Mouse (Mus musculus) embryonic facial prominence, embryonic 12.5 days (tissue): ENCODE measurements around the gene Rxra. TPM values are rescaled to one million over a fixed set of nuclear protein-coding genes. Genes with fewer than 3 reads are reported as not detected.

Experiments used
- ATAC-seq: fragments of 200-750 bp; cut with Nextera tagmentation; 2 replicates; pipeline ENCODE4 v1.8.0; 2017; ENCODE audit not compliant: insufficient number of reproducible peaks, insufficient read depth, low FRiP score, low TSS enrichment
- H3K27ac ChIP-seq: fragments of 300-500 bp; sonication (generic); 2 replicates; pipeline ENCODE4 v1.5.1; 2016; ENCODE audit warnings: mild to moderate bottlenecking
- H3K27me3 ChIP-seq: fragments of 300-500 bp; sonication (generic); 2 replicates; pipeline ENCODE4 v1.6.1; 2016; ENCODE audit warnings: mild to moderate bottlenecking, moderate library complexity
- H3K36me3 ChIP-seq: fragments of 300-500 bp; sonication (generic); 2 replicates; pipeline ENCODE4 v1.6.1; 2016; ENCODE audit warnings: mild to moderate bottlenecking
- H3K4me1 ChIP-seq: fragments of 300-500 bp; sonication (generic); 2 replicates; pipeline ENCODE4 v1.6.1; 2016
- H3K4me2 ChIP-seq: fragments of 300-500 bp; sonication (generic); replicated peaks from 2 replicates; pipeline ENCODE4 v1.6.1; 2016; ENCODE audit warnings: mild to moderate bottlenecking, moderate library complexity
- H3K4me3 ChIP-seq: fragments of 300-500 bp; sonication (generic); 2 replicates; pipeline ENCODE4 v1.5.1; 2016; ENCODE audit warnings: mild to moderate bottlenecking
- H3K9ac ChIP-seq: fragments of 300-500 bp; sonication (generic); 2 replicates; pipeline ENCODE4 v1.6.1; 2016; ENCODE audit warnings: mild to moderate bottlenecking, moderate library complexity
- H3K9me3 ChIP-seq: fragments of 300-500 bp; sonication (generic); 2 replicates; pipeline ENCODE4 v1.6.1; 2016; ENCODE audit warnings: mild to moderate bottlenecking, moderate library complexity
- WGBS: fragments of 180-500 bp; shearing (Covaris S2); methylation state at CpG from one replicate; pipeline ENCODE4 v1.1.7; 2016; 5-methylcytosine and 5-hydroxymethylcytosine counted together
- polyA plus RNA-seq: library from polyadenylated mRNA; unstranded; fragments of >200 nt; fragmentation: Nextera tagmentation; extraction: Ambion mirVana; gene quantifications from 2 replicates; pipeline ENCODE4 v1.2.1, GENCODE M21; 2016

The Rxra gene
- polyA plus RNA-seq, 1 experiment from 2014 or later = 15.9 TPM

GRCm38 (mm10) chr2:27704641-27705040, 28.4 kb downstream of the Rxra start:
- H3K4me2 ChIP-seq = no peak overlapping the region
- 84% methylated on average over 3 of the region's 3 CpGs for WGBS
- ATAC-seq = no peak
- H3K9ac ChIP-seq = no peak overlapping the region
- H3K27ac ChIP-seq = no peak overlapping the region
- no peaks in the 10 kb centered on the region; the same call in 1 of the 2 replicates for H3K36me3 ChIP-seq
- no peaks in the 10 kb centered on the region for H3K9me3 ChIP-seq
- no peak overlapping the region for H3K4me3 ChIP-seq
- peaks cover 42% of the 10 kb centered on the region for H3K4me1 ChIP-seq
- H3K27me3 ChIP-seq = no peaks in the 10 kb centered on the region

DNA sequence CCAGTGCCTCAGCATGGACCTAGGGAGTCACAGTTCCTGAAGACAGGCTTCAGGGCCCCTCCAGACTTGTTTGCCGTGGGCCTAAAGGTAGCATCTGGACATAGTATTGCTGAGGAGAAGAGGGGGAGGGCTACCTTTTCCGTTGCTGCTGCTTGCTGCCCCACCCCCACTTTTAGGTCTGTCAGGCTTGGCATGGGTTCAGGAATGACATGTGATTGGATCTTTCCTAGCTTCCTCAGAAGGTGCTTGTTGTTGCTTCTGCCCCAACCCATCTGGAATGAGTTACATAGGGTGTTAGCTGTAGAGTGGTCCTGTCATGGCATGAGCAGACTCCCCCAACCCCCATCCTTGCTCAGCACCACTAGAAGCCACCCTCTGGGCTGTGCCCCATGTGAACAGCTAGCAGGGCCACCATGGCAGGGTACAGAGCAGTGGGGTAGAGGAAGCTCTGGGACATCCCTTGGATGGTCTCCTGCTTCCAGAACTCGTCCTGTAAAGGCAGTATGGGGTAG, 34.7 kb downstream of the Rxra start:
- 0 out of 2 replicates have a peak, but pooled peaks have one; percentile 62 for ATAC-seq
- H3K27me3 ChIP-seq = no peaks in the 10 kb centered on the region
- H3K4me3 ChIP-seq = no peak overlapping the region
- peak overlapping the region; percentile 63 for H3K27ac ChIP-seq
- WGBS = 15% methylated on average over 3 of the region's 3 CpGs
- H3K9ac ChIP-seq = no peak overlapping the region
- H3K9me3 ChIP-seq = no peaks in the 10 kb centered on the region
- peak overlapping the region; percentile 4; the same call in 1 of the 2 replicates for H3K4me2 ChIP-seq
- no peaks in the 10 kb centered on the region; the same call in 1 of the 2 replicates for H3K36me3 ChIP-seq
- H3K4me1 ChIP-seq = peaks cover 43% of the 10 kb centered on the region

DNA sequence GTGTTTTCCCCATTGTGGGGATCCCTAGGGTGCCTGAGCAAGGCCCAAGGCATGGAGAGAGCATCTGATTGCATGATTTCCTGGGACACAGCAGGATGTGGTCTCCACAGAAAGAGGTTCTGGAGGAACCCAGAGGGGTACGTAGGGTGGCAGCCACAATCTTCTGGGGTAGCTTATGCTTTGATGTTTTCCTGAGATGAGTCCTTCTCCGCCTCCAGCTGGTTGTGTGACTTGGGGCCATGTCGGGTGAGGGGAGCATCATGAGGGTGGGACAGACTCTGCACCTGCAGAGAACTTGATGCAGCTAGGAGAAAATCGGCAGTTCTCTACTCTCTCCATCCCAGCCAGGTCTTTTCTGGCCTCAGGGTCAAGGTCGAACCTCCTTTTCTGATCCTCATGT, 36.4 kb downstream of the Rxra start:
- ATAC-seq = no peak
- H3K36me3 ChIP-seq = no peaks in the 10 kb centered on the region; the same call in 1 of the 2 replicates
- H3K9me3 ChIP-seq = no peaks in the 10 kb centered on the region
- H3K9ac ChIP-seq = no peak overlapping the region
- H3K4me3 ChIP-seq = no peak overlapping the region
- peaks cover 59% of the 10 kb centered on the region for H3K4me1 ChIP-seq
- no peak overlapping the region for H3K27ac ChIP-seq
- WGBS = 85% methylated on average over 5 of the region's 5 CpGs
- no peaks in the 10 kb centered on the region for H3K27me3 ChIP-seq
- no peak overlapping the region for H3K4me2 ChIP-seq

- 95% methylated on average over 3 of the region's 3 CpGs for WGBS
- Histone ChIP-seq H3K27ac (no peak overlapping the region), H3K36me3 (no peaks in the 10 kb centered on the region), H3K4me3 (no peak overlapping the region), H3K4me1 (peaks cover 66% of the 10 kb centered on the region), H3K27me3 (no peaks in the 10 kb centered on the region), H3K4me2 (no peak overlapping the region), H3K9ac (no peak overlapping the region), H3K9me3 (no peaks in the 10 kb centered on the region)
- ATAC-seq = no peak
Observed at GRCm38 (mm10) chr2:27713378-27713777, 37.1 kb downstream of the Rxra start.

- Histone ChIP-seq H3K4me3 (no peak overlapping the region), H3K4me1 (peaks cover 69% of the 10 kb centered on the region), H3K27ac (no peak overlapping the region), H3K9me3 (no peaks in the 10 kb centered on the region), H3K9ac (no peak overlapping the region), H3K4me2 (no peak overlapping the region), H3K27me3 (no peaks in the 10 kb centered on the region), H3K36me3 (no peaks in the 10 kb centered on the region)
- no peak for ATAC-seq
- 85% methylated on average over 5 of the region's 5 CpGs for WGBS
Observed at GRCm38 (mm10) chr2:27714131-27714530, 37.9 kb downstream of the Rxra start.

DNA sequence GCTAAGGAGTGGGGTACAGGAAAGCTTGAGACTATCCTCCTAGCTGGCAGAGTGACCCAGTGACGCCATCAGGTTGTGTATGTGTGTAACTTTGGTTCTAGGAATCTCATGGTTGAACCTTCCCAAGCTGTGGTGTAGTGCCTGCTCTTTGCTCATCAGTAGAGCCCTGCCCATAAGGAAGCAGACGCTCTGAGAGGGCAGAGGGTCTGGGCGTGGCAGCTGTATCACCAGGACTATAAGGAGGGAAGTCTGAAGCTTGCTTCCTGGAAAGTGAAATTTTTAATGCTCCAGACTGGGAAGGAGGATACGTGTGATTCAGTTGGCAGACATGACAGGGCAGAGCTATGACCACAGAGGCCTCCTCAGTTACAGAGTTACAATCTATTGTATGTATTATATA, 39.0 kb downstream of the Rxra start:
- Histone ChIP-seq H3K27me3 (no peaks in the 10 kb centered on the region), H3K9ac (no peak overlapping the region), H3K9me3 (no peaks in the 10 kb centered on the region), H3K4me1 (peaks cover 75% of the 10 kb centered on the region), H3K27ac (no peak overlapping the region; the same call in 1 of the 2 replicates), H3K4me2 (no peak overlapping the region), H3K4me3 (no peak overlapping the region), H3K36me3 (no peaks in the 10 kb centered on the region)
- 84% methylated on average over 4 of the region's 4 CpGs for WGBS
- ATAC-seq = no peak

DNA sequence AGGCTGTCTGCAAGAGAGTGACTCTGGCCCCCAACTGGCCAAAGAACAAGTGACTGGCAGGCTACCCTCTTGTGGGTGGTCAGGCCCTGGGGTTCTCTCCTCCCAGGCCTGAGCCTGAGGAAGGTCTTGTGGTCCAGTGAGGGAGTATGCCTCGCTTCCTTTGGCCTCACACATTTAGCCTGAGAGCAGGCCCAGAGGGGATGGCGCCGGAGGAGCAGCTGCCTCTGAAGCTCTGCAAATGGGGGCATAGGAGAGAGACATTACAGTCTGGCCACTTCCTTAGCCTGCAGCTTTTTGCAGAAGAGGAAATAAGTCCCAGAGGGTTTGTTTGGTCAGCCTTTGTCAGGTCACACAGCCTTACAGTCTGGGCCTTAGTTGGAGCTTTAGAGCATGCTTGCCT, 40.1 kb downstream of the Rxra start:
- Histone ChIP-seq H3K27me3 (no peaks in the 10 kb centered on the region), H3K36me3 (no peaks in the 10 kb centered on the region), H3K9me3 (no peaks in the 10 kb centered on the region), H3K4me3 (no peak overlapping the region), H3K4me2 (no peak overlapping the region), H3K27ac (no peak overlapping the region), H3K4me1 (peaks cover 63% of the 10 kb centered on the region), H3K9ac (no peak overlapping the region)
- WGBS = 70% methylated on average over 3 of the region's 3 CpGs
- ATAC-seq = no peak

DNA sequence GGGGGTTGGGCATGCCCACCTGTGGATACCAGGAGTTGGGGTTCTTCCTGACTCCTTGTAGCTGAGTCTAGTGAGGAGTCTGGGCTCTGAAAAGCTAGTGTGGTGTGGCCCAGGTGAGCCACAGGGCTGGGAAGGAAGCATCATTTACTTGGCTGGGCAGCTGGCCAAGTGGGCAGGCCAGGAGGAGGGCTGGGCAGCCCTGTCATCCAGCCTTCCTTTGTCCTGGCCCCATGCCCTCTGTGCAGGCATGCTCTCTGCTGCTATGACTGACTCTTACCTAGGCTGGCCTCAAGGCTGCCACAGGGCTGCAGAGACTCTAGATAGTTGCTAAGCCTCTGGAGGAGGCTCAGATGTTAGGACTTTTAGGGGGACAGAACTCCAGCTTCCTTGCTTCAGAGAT, 42.0 kb downstream of the Rxra start:
- H3K9ac ChIP-seq = no peak overlapping the region
- no peaks in the 10 kb centered on the region for H3K27me3 ChIP-seq
- no peak overlapping the region for H3K27ac ChIP-seq
- no peak overlapping the region for H3K4me3 ChIP-seq
- H3K4me1 ChIP-seq = peaks cover 52% of the 10 kb centered on the region
- no peak overlapping the region for H3K4me2 ChIP-seq
- no peaks in the 10 kb centered on the region for H3K36me3 ChIP-seq
- no peak for ATAC-seq
- no peaks in the 10 kb centered on the region for H3K9me3 ChIP-seq

DNA sequence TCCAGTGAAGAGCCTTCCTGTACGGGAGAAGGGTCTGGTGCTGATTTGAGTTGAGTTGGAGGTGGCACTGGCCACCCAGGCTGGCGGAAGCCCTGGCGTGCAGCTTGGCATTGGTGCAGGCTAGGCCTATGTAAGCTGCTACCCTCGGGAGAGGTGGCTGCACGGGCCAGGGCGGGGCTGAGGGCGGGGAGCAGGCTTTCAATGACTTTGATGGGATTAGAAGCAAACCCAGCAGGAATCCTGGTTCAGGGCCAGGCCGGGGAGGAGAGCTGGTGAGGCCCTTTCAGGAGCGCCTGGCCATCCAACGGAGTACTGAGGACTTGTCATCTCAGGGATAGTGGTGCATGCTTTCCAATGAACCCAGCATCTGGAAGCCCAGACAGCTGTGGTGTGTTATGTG, 43.4 kb downstream of the Rxra start:
- Histone ChIP-seq H3K27me3 (no peaks in the 10 kb centered on the region), H3K4me1 (peaks cover 52% of the 10 kb centered on the region)
- 35% methylated on average over 10 of the region's 10 CpGs for WGBS

DNA sequence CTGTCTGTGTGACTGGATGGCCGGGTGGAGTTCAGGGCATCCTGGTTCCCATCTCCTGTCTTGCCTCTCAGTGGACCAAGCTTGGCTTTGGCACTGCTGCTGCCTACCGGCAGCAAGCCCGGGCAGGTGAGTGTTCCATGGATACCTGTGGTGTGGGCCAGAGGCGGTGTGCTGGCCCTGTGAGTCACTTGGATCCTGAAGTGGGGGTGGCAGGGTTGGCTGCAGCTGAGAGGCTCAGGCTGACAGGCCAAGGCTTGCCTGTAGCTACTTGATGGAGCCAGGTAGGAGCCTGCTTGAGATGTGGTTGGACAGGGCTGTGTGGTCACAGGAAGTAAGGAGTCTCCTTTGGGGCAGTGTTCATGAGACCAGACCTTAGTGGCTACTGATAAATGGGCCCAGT, 45.4 kb downstream of the Rxra start:
- Histone ChIP-seq H3K9me3 (no peaks in the 10 kb centered on the region), H3K27ac (no peak overlapping the region), H3K4me2 (no peak overlapping the region), H3K36me3 (no peaks in the 10 kb centered on the region), H3K4me3 (no peak overlapping the region), H3K27me3 (no peaks in the 10 kb centered on the region), H3K4me1 (peaks cover 38% of the 10 kb centered on the region), H3K9ac (no peak overlapping the region)
- WGBS = 93% methylated on average over 4 of the region's 4 CpGs
- ATAC-seq = no peak

More for the DNA sequence above, 43.4 kb downstream of the Rxra start:
- Histone ChIP-seq H3K9ac (no peak overlapping the region), H3K9me3 (no peaks in the 10 kb centered on the region), H3K4me2 (no peak overlapping the region), H3K36me3 (no peaks in the 10 kb centered on the region), H3K4me3 (no peak overlapping the region), H3K27ac (no peak overlapping the region)
- no peak for ATAC-seq

DNA sequence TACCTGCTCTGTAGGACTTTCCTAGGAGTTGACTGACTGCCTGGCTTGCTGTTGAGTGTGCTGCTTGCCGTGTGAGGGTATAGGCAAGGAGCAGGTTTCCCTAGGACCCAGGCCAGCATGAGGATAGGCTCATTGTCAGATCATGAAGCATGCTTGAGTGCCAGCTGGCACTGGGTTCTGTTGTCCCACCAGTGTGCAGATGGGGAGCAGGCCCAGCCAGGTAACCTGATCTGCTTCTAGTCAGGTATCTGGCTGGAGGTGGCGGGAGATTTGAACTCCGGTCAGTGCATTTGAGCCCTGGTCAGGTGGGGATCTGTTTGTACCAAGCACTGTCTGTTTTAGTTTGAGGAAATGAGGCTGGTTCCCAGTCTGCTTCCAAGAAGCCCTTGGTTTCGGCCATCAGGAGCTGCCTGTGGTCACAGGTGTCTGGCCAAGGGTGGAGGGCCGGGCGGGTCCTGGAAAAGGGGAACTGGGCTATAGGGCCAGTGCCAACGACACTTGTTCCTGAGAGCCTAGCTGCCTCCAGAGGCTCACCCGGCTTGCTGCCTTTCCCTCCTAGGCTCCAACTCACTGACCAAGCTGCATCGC, 48.6 kb downstream of the Rxra start:
- no peak overlapping the region for H3K4me3 ChIP-seq
- no peaks in the 10 kb centered on the region for H3K27me3 ChIP-seq
- no peak overlapping the region for H3K9ac ChIP-seq
- H3K4me1 ChIP-seq = peaks cover 22% of the 10 kb centered on the region; the same call in 1 of the 2 replicates
- H3K9me3 ChIP-seq = no peaks in the 10 kb centered on the region
- no peak overlapping the region for H3K27ac ChIP-seq
- no peaks in the 10 kb centered on the region for H3K36me3 ChIP-seq
- H3K4me2 ChIP-seq = no peak overlapping the region
- ATAC-seq = no peak
- WGBS = 88% methylated on average over 9 of the region's 9 CpGs

GRCm38 (mm10) chr2:27727994-27728854, 52.0 kb downstream of the Rxra start:
- no peak overlapping the region for H3K9ac ChIP-seq
- no peak overlapping the region for H3K27ac ChIP-seq
- no peak overlapping the region for H3K4me2 ChIP-seq
- H3K36me3 ChIP-seq = no peaks in the 10 kb centered on the region
- WGBS = 64% methylated on average over 14 of the region's 14 CpGs
- no peaks in the 10 kb centered on the region for H3K9me3 ChIP-seq
- H3K4me3 ChIP-seq = no peak overlapping the region
- H3K4me1 ChIP-seq = peaks cover 39% of the 10 kb centered on the region
- no peak for ATAC-seq
- H3K27me3 ChIP-seq = no peaks in the 10 kb centered on the region
